Mouse (Mus musculus) skeletal muscle tissue, adult 2 months (tissue): ENCODE results near the gene Acta1.

ENCODE experiments used
- DNase-seq: peaks from one replicate; pipeline ENCODE4 v3.0.0-alpha.2; 2012; ENCODE audit warnings: low read depth, low spot score

The Acta1 gene

DNA sequence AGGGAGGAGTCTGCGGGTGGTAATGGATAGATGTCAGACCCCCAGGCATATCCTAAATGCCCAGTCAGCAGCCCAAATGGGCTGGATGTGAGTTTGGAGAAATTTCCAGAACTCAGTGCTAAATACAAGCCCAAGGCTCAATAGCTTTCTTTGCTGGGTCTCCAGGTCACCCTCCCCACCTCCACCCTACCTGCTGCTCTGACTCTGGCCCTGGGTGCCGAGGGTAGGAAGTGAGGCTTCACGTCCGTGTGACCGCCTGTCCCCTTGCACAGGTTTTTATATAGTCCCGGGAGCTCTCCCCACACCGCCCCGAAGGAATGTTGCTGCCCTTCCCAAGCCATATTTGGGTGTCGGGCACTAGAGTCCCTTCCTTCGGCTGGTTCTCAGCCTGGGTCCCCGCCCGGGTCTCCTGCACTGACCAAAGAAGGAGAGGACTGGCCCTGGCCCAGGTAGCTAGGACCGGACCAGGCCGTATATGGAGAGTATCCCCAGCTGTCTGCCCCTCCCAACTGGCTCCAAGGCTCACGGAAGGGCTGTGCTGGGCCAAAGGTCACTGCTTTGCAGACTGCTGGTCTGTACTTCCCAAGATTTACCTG lies at the start of gene Acta1:
Gene Acta1, minus strand, starts transcription at position 250 of the 596 bp plus-strand sequence.
- peak; percentile 98 for DNase-seq

DNA sequence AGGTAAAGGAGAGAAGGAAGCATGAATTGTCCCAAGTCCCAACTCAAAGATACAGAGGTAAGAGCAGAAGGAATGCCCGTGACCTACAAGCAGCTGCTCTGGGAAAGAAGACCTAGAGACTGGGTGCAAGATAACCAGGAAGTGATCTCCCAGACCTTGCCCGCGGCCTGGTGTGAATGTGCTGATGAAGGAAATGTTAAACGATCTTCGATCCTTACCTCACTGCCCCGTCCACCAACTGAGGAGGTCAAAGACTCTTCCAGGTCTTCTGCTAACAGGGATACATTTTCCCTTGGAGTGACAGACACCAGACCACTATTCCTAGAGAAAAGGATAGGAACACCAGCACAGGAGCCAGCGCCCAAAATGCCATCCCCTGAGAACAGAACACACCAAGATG lies 34.5 kb upstream of the Acta1 start:
- DNase-seq: no peak

DNA sequence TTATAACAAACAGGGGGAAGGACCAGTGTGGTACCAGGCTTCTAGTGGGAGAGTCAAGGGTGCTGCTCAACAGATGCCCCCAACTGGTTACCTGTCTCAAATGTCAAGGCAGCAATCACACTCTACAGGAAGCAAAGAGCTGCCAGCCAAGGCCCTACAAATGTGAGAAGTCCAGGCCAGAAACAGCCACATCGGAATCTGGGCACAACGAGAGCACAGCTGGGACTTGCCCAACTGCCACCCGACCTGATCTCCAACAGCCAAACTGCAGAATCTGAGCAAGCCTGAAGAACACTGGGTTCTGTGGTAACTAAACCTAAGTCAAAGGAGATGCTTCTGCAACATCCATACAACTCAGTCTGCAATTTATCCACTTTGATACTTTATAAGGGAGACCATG lies 31.1 kb upstream of the Acta1 start:
- peak; percentile 69 for DNase-seq

DNA sequence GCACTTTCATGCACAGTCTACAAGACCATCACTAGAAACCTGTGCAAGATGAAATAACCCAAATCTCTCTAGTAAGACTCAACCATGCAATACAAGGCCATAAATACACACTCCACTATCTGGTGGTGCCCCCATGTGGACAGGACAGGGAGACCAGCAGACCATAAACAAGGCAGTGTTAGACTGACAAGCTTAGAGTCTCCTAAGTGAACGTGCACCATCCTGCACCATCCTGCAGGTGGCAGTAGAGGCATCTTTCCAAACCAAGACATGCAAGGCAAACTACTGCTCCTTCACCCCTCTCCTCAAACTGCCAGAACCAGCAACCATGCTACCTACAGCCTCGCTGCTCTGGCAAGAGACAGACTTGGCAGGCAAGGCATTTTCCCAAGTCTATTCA lies 30.2 kb upstream of the Acta1 start:
- DNase-seq: peak; percentile 91

DNA sequence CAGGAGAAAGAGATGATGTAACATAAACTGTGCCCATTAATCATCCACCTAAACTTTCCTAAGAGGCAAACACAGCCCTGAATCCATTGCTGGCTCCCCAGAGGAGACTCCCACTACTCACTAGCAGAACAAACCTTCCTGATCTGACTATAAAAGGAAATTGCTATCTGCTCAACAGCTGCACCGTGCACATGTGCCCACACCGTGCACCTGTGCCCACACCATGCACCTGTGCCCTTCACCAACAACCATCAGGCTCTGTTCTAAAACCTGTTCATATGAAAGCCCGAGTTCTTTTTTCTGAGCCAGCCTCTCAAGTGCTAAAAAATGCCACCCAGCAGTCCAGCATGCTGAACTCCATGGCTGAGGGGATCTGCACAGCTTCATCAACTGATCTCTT lies 20.1 kb upstream of the Acta1 start:
- DNase-seq: no peak

DNA sequence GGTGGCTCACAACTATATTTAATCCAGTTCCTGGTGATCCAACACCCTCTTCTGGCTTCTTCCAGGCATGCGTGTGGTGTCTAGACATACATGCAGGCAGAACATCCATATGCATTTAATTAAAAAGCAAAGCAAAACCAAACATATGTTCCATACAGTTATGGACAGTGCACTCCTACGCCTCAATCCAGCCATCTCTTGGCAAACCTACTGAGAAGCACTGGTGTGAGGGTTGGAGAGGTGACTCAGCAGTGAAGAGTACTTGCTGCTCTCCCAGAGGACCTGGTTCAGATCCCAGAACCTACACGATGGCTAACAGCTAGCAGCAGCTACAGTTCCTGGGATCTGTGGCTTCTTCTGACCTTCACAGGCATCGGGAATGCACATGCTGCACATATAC lies 17.7 kb upstream of the Acta1 start:
- DNase-seq: no peak

DNA sequence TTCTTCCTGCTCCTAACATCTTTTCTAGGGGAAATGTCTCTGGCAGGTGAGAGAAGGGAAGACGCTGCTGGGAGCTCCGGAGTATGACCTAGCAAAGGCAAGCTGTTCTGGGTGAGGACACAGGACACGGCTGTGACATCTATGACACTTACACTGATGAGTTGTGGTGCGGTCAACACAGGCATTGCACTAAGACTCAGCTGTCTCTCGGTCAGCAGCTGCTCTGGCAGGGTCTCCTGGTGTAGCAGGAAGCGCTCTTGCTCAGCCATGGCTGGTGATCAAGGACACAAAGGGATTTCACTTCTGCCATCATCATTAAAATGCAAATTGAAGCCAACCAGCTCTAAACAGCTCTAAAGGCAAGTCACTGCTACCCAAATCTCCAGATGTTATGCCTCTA lies 13.1 kb upstream of the Acta1 start:
- no peak for DNase-seq

DNA sequence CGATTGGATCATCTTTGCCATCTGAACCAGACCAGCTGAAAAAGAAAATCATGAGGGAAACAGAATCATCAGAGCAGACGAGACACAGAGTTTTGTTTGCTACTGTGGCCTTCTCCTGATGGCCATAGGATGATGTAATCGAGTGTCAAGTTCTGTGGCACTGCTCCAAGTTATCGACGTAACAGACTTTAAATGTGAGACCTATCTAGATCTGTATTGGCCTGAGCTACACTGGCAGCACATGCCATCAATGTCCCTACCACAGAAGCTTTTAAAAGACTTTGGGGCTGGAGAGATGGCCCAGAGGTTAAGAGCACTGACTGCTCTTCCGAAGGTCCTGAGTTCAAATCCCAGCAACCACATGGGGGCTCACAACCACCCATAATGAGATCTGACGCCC lies 8.1 kb upstream of the Acta1 start:
- peak; percentile 69 for DNase-seq

DNA sequence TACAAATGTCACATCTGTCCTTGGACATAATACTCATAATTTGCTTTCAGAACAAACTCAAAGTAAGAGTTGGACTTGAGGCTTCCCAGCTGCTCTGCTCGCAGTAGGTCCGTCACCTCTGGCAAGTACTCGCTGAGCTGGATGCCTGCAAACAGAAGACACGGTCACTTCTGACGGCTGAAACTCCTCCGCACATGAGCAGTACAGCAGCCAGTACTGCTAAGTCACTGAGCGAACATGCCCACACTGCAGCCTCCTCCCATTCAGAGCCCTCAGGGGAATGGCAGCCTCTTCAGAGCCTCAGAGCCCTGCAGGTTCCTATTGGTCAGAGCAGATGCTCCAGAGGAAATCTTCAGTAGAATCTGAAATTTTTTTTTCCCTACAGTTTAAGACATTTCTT lies 4.8 kb upstream of the Acta1 start:
- no peak for DNase-seq

DNA sequence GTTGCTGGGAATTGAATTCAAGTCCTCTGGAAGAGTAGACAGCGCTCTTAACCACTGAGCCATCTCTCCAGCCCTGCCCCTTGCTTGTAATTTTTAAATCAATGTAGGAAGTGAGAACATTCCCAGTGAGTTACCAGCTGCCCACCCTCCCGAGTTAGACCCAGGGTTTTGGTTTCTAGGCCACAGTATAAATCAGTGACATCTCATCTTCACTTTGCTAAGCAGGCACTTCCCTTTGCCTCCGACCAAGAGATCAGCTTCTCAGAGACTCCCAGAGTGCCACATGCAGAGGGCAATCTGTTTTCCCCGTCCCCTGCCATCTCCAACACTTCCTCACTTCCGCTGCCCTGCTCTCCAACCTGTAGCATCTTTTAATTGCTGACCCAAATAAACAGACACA lies 4.0 kb upstream of the Acta1 start:
- DNase-seq: no peak

DNA sequence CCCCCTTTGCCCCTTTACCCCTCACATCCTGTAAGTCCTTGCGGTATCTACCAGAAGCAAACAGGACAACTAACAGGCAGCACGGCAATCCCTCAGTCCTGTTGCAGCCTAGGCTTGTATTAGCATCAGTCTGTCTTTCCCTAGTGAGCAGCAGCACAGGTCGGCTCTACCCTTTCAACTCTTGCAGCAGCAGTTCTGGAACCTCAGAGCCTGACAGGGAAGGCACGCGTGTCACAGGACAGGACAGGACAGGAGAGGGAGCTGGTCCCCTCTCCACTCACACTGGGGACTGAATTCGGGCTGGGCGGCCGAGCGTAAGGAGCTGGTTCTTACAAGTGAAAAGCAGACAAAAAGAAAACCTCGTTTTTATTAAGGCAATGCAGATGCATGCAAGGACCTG lies 2.2 kb upstream of the Acta1 start:
- DNase-seq: no peak

DNA sequence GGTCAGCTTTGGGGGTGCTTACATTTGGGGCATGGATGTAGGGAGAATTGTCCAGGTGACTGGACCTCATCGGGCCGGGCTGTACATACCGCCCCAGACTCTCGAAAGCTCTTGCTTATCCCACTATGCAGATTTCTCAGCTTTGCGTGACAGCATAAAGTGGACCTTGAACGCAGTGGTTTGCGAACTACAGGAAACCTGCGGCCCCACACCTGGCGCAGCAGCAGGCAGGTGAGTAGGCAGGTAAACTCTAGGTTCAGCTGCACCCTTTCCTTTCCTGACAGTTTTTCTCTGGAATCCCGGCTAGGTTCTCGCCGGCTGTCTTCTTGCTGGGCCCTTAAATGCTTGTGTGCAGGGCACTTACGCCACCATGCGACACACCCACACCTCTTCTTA lies 1.8 kb upstream of the Acta1 start:
- no peak for DNase-seq

DNA sequence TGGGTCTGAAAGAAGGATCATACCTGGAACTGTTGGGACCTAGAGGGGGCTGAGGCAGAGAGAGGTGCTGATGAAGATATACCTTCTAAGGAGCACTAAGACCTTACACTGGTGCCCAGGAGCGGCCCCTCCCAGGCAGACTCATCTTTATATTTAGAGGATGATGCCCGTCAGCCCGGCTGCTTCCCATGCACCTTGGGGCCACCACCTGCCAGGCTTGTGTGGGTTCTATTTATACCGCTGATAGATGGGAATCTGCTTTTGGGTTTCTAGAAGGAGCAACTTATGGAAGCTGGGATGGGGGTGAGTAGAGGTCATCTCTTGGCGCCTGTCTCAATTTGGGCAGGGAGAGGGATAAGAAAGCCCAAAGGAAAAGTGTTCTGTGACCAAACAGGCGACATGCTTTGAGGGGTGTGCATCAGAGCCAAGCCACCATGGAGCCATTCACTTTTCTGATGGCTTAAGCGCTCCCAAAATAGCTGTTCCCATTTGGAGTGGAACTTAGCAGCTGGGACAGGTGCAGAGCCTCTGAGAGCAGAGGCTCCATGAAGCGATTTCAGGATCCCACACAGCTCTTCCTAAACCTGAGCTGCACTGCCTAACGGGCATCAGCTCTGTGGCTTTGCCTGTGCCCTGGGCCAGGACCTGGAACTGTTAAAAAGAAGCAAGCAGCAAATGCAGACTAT lies 1.3 kb upstream of the Acta1 start:
- DNase-seq: peak; percentile 93

DNA sequence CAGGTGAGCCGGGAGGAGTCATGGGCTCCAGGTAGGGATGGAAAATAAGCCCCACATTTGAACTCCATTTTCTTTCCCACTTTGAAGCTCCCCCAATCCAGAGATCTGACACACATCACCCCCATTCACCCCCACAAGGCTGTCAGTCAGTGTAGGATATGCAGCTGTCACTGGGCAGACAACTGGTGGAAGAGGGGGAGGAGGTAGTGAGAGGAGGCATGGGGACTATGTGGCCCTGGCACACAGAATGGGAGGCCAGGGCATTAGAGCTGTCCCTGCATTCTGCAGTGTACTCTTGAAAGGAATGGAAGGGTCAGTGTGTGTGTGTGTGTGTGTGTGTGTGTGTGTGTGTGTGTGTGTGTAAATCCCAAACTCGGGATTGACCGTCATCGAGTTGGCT lies 679 bp upstream of the Acta1 start:
- DNase-seq: peak; percentile 95

DNA sequence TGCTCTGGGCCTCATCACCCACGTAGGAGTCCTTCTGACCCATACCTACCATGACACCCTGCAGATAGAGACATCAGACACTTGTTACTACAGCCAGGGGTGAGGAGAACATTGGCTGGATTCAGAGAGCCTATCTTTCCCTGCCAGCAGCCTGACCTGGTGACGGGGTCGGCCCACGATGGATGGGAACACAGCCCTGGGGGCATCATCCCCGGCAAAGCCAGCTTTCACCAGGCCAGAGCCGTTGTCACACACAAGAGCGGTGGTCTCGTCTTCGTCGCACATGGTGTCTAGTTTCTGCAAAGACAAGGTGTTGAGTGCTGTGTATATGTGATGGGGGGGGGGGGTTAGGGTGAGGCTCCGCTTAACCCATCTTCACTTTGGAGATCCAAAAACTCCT lies 1.1 kb downstream of the Acta1 start:
- DNase-seq: no peak

DNA sequence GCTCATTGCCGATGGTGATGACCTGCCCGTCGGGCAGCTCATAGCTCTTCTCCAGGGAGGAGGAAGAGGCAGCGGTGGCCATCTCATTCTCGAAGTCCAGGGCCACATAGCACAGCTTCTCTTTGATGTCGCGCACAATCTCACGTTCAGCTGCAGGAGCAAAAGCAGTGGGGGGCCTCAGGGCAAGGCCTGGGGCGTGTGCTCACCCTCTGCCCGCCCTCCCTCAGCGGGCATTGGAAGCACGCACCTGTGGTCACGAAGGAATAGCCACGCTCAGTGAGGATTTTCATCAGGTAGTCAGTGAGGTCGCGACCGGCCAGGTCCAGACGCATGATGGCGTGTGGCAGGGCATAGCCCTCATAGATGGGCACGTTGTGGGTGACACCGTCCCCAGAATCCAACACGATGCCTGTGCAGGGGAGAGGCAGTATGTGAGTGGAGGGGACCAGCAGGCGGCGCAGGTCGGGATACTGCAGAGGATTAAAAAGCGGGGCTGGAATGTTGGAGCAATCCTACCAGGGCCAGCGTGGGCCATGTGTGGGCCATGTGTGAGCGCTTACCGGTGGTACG lies 1.9 kb downstream of the Acta1 start:
- DNase-seq: no peak

DNA sequence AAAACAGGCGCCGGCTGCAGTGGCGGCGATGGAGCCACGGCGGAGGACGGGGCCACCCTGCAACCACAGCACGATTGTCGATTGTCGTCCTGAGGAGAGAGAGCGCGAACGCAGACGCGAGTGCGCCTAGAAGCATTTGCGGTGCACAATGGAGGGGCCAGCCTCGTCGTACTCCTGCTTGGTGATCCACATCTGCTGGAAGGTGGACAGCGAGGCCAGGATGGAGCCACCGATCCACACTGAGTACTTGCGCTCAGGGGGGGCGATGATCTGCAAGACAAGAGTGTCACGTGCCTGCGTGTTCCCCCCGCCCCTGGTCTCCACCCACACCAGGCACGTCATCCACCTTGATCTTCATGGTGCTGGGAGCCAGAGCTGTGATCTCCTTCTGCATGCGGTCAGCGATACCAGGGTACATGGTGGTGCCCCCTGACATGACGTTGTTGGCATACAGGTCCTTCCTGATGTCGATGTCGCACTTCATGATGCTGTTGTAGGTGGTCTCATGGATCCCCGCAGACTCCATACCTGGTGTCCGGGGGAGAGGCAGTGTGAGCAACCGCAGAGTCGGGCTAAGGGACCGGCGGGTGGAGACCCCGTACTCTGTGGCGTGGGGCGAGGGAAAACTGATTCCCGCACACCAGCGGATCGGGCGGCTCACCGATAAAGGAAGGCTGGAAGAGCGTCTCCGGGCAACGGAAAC lies 2.5 kb downstream of the Acta1 start:
- peak; percentile 79 for DNase-seq

DNA sequence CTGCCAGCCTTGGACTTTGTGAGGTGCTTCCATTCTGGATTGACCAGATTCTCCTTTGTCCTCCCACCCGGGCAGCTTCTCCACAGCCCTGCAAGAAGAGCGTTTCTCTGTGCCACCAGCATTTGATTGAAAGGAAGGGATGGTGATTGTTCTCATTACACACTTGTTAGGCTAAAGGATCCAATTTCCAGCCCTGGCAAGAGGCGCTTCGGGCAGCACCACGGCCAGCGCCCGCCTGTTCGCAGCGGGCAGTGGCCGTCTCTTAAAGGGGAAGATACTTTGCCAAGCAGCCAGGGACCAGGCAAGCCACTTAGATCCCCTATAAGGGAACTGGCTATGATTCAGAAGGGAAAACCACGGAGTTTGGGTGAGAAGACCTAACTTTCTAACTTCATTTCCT lies 3.3 kb downstream of the Acta1 start:
- DNase-seq: no peak

DNA sequence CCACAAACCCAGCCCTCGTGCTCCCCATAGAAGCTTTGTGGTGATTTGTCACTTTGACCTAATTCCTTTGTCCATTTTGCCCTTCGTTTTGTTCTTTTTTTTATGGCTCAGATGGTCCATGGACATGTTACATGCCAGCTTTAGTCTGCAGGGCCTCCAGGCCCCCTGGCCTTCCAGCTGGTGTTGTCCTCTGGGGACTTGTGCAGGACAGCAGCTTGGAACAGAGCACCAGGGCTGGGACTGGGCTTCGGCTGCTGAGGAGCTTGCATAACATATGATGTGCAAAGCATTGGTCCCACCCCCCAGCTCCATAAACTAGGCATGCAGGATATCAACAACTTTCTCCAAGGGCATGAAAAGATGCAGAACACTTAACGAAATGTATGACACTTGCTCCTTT lies 4.8 kb downstream of the Acta1 start:
- no peak for DNase-seq

DNA sequence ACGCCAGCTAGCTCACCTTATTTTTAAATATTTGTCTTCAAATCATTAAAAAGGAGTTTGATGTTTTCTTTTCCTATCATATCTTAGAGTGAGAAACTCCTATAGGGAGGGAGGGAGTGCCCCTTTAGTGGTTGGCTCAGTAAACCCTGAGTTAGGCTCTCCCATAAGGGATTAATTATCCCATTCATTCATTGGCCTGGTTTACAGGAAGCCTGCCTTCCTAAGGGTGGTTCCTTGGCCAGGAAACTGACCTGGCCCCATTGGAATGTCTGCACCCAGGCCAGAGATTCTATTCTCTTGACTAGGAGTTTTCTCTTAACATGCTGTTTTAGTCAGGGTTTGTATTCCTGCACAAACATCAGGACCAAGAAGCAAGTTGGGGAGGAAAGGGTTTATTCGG lies 6.6 kb downstream of the Acta1 start:
- DNase-seq: no peak

DNA sequence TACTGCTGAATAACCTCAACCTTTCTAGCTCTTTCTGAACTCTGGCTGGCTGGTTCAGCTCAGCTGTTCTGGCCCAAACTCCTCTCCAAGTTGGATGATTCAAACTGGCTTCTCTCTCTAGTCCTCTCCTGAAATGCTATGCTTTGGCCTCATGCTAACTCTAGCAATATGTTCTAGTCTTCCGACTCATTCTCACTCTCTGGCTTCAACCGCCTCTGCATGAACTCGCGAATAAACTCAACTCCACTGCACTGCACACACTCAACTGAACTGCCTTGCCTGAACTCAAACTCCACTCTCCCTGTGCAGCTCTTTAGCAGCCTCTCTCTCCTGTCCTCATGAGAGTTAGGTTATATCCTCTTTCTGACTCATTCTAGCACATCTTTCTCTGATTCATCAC lies 7.4 kb downstream of the Acta1 start:
- no peak for DNase-seq

DNA sequence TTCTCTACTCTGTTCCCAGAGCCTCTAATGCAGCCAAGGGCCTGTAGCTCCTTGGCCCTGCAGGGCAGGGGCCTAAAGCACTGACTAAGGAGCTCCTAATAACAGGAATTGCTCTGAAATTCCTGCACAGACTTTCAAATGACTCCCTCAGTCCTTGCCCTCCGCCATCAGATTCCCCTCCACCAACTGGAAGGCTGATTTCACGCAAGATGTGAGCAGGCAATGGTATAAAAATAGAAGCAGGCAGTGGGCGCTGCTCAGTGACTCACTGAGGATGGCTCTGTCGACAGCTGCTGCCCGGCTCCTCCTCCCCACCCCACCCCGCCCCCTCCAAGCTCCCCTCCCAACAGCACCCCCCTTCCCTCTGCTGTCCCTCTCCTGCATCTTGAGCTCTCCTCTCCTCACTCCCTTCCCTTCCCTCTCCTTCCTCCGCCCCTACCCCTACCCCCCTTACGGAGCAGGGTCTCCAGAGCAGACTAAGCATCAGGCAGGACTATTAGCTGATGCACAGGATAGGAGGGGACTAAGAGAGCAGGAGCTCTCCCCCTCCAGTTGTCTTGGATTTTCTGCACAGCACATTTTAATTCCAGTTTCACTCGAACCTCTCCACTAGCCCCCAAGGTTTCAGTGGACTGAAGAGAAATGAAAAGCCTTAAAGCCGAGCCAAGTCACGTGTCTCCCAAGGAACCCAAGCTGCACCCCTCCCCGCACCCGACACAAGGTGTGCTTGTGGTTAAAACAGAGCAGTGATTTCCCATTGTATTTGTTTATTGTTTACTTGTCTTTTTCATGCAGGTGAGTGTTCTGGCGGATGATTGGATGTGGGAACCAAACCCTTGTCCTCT lies 9.6 kb downstream of the Acta1 start:
- DNase-seq: peak; percentile 81
